Mouse (Mus musculus): ENCODE measurements at regions not wholly inside any gene's neighbourhood (a gene's known extent, or its start where the extent isn't known, plus 50 kb on each side); places are given as distances from the start of the nearest gene placed in this dataset.

DNA sequence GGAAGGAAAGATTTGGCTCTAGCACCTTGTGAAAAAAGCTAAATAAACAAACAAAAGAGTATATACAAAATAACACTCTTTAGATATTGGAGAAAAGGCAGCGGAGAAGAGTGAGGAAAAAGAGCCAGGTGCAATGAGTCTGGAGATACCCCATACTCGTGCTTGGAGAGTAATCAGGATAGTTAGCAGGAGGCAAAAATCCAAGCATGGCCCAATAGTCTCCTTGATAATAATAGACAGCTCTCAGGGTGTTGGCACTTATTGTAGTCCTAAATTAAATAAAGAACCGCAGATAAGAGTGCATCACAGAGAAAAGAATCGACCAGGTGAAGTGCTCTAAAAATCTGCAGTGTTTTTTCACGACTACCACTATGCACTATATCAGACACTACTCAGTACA lies 1400.4 kb upstream of the Gm7489 start:
- Histone ChIP-seq H3K4me2 (replicated peaks; ENCODE audit: low read depth) (no peak overlapping the region), H3K36me3 (ENCODE audit: control insufficient read depth, insufficient read depth) (no peaks in the 10 kb centered on the region), H3K27ac (ENCODE audit: low read depth, low read length) (no peak overlapping the region), H3K9ac (ENCODE audit: low read depth, low read length) (no peak overlapping the region), H3K4me1 (replicated peaks; ENCODE audit: control insufficient read depth, insufficient read depth, low read length) (no peaks in the 10 kb centered on the region), H3K27me3 (replicated peaks; ENCODE audit: control insufficient read depth, insufficient read depth, low read length) (no peaks in the 10 kb centered on the region), H3K4me3 (ENCODE audit: low read depth, low read length) (no peak overlapping the region), H3K9me3 (ENCODE audit: control insufficient read depth) (no peaks in the 10 kb centered on the region)
- no peak for ATAC-seq
- no peak for TF ChIP-seq CTCF (IDR thresholded peaks at IDR 0.05; ENCODE audit: low read depth)
- WGBS: 58% methylated on average over 5 of the region's 5 CpGs

DNA sequence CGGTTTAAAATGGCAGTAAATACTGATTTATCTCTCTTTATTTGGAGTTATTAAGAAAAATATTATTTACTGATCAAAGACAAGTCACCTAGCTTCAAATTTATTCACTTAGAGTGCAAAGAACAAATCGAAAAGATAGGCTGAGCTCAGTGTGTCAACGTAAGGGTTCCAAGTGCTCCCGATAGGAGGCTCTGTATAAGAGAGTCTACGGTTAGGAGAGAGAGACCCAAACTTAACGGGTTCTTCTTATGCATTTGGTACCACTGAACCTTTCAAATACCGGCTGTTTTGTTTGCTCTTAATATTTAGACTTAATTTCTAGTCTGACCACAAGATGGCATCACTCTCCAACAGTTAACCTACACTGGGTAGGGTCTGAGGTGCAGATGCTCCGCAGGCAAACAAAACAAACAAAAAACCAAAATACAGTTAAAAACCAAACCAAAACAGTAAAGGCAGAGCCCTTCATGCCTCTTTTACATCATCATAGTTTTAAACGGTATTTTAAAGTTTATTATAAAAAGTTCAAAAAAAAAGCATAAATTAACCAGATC lies 1379.4 kb upstream of the Gm7489 start:
- H3K4me3 ChIP-seq (ENCODE audit: low read depth, low read length): no peak overlapping the region
- H3K27ac ChIP-seq (ENCODE audit: low read depth, low read length): no peak overlapping the region
- H3K4me2 ChIP-seq (replicated peaks; ENCODE audit: low read depth): no peak overlapping the region
- no peaks in the 10 kb centered on the region for H3K9me3 ChIP-seq (ENCODE audit: control insufficient read depth)
- no peak overlapping the region for H3K9ac ChIP-seq (ENCODE audit: low read depth, low read length)
- no peak for ATAC-seq
- H3K4me1 ChIP-seq (replicated peaks; ENCODE audit: control insufficient read depth, insufficient read depth, low read length): no peaks in the 10 kb centered on the region
- no peaks in the 10 kb centered on the region for H3K36me3 ChIP-seq (ENCODE audit: control insufficient read depth, insufficient read depth)
- WGBS: 34% methylated on average over 9 of the region's 9 CpGs
- TF ChIP-seq CTCF (IDR thresholded peaks at IDR 0.05; ENCODE audit: low read depth): peak; percentile 74
- no peaks in the 10 kb centered on the region for H3K27me3 ChIP-seq (replicated peaks; ENCODE audit: control insufficient read depth, insufficient read depth, low read length)

DNA sequence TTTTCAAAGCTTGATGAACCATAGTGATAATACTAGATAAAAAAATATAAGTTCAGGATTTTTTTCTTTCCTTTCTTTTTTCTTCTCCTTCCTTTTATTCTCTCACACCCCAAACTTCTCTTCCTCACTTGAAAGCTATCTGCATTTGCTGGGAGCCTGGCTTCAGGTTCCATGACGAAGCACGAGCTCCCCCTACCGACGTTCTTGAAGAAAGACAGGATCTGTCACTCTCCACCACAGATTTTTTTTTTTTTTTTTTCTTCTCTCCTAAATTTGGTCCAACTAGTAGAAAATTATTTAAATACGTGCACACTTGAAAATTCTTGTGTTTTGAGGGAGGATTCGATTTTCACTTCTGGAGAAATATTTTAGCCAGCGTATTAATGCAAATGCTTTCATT lies 1377.8 kb upstream of the Gm7489 start:
- no peaks in the 10 kb centered on the region for H3K27me3 ChIP-seq (replicated peaks; ENCODE audit: control insufficient read depth, insufficient read depth, low read length)
- H3K4me2 ChIP-seq (replicated peaks; ENCODE audit: low read depth): no peak overlapping the region
- no peak overlapping the region for H3K4me3 ChIP-seq (ENCODE audit: low read depth, low read length)
- H3K4me1 ChIP-seq (replicated peaks; ENCODE audit: control insufficient read depth, insufficient read depth, low read length): no peaks in the 10 kb centered on the region
- no peak overlapping the region for H3K9ac ChIP-seq (ENCODE audit: low read depth, low read length)
- no peaks in the 10 kb centered on the region for H3K36me3 ChIP-seq (ENCODE audit: control insufficient read depth, insufficient read depth)
- peak; percentile 73 for TF ChIP-seq CTCF (IDR thresholded peaks at IDR 0.05; ENCODE audit: low read depth)
- no peak for ATAC-seq
- H3K9me3 ChIP-seq (ENCODE audit: control insufficient read depth): no peaks in the 10 kb centered on the region
- 7% methylated on average over 7 of the region's 7 CpGs for WGBS
- H3K27ac ChIP-seq (ENCODE audit: low read depth, low read length): no peak overlapping the region

DNA sequence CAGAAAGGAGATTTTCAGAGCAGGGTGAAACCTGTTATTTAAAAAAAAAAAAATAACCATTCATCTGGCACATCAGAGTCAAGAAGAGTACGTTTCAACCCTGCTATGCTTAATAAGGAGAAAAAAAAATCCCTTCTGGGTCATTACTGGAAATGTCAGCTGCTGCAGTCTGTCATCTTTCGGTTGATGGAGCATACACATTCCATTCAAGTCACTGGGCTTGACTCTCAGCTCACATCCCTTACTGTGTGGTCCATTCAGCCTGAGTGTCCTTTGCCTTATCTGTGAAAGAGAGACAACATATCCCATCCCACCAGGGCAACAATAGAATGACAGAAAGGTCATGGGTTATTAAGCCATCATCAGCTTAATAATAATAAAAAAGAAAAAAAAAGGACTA lies 1376.1 kb upstream of the Gm7489 start:
- H3K27ac ChIP-seq (ENCODE audit: low read depth, low read length): no peak overlapping the region
- ATAC-seq: no peak
- 72% methylated on average over 2 of the region's 2 CpGs for WGBS
- H3K27me3 ChIP-seq (replicated peaks; ENCODE audit: control insufficient read depth, insufficient read depth, low read length): no peaks in the 10 kb centered on the region
- no peak overlapping the region for H3K9ac ChIP-seq (ENCODE audit: low read depth, low read length)
- H3K36me3 ChIP-seq (ENCODE audit: control insufficient read depth, insufficient read depth): no peaks in the 10 kb centered on the region
- H3K4me1 ChIP-seq (replicated peaks; ENCODE audit: control insufficient read depth, insufficient read depth, low read length): no peaks in the 10 kb centered on the region
- no peak overlapping the region for H3K4me2 ChIP-seq (replicated peaks; ENCODE audit: low read depth)
- H3K4me3 ChIP-seq (ENCODE audit: low read depth, low read length): no peak overlapping the region
- TF ChIP-seq CTCF (IDR thresholded peaks at IDR 0.05; ENCODE audit: low read depth): no peak
- H3K9me3 ChIP-seq (ENCODE audit: control insufficient read depth): no peaks in the 10 kb centered on the region

DNA sequence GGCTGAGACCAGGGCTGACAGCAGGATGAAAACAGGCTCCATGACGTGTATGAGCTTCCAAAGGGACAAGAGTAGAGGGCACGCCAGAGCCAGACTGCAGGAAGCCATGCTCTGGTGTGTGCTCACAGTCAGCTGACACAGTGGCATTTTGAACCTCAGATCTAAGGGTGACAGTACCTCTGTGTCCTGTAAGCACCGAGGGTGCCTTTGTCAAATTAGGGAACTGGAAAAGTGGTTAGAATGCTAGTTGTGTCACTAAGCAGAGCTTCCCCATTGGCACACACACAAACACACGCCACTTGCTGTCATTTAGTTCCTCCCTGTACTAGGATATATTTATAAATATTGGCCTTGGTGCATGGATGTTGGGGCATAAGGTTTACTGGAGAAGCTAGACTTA lies 1374.6 kb upstream of the Gm7489 start:
- ATAC-seq: no peak
- Histone ChIP-seq H3K4me1 (replicated peaks; ENCODE audit: control insufficient read depth, insufficient read depth, low read length) (no peaks in the 10 kb centered on the region), H3K4me2 (replicated peaks; ENCODE audit: low read depth) (no peak overlapping the region), H3K9ac (ENCODE audit: low read depth, low read length) (no peak overlapping the region), H3K4me3 (ENCODE audit: low read depth, low read length) (no peak overlapping the region), H3K9me3 (ENCODE audit: control insufficient read depth) (no peaks in the 10 kb centered on the region), H3K27ac (ENCODE audit: low read depth, low read length) (no peak overlapping the region), H3K27me3 (replicated peaks; ENCODE audit: control insufficient read depth, insufficient read depth, low read length) (no peaks in the 10 kb centered on the region), H3K36me3 (ENCODE audit: control insufficient read depth, insufficient read depth) (no peaks in the 10 kb centered on the region)
- no peak for TF ChIP-seq CTCF (IDR thresholded peaks at IDR 0.05; ENCODE audit: low read depth)
- WGBS: 77% methylated on average over 4 of the region's 4 CpGs

DNA sequence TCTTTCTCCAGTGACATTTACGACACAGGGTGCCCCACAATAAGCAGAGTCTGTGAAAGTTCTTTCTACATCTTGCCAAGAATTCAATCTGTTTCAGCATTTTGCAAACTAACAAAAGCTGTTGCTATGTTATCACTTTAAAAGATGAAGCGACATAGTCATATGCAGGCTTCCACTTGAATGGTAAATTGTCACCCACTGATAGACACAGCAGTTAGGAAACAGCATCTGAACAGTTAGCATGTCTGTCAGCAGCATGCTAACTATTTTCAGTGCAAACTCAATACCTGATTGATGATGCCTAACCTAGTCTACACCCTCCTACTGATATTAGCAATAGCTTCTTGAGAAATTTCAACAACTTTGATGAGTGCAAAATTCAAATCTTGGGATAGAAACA lies 1348.1 kb upstream of the Gm7489 start:
- WGBS: 86% methylated on average over 2 of the region's 2 CpGs
- no peak for TF ChIP-seq CTCF (IDR thresholded peaks at IDR 0.05; ENCODE audit: low read depth)
- H3K4me1 ChIP-seq (replicated peaks; ENCODE audit: control insufficient read depth, insufficient read depth, low read length): no peaks in the 10 kb centered on the region

DNA sequence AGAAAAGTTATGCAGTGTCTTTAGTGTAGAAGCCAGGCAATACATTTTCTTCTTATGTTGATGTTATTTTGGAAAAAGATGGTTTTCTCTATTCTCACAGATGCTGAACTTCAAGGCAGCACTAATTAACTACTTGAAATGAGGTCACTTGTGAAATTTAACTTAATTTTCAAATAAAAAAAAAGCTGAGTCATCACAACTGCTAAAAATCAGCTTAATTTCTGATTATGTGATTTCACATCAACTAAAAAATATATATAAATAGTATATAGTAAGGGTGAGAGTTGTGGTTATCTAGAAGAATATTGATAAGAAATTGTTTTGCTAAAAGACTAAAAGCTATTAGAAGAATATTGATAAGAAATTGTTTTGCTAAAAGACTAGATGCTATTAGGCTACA lies 1326.0 kb upstream of the Gm7489 start:
- ATAC-seq: no peak
- no peak overlapping the region for H3K4me3 ChIP-seq (ENCODE audit: low read depth, low read length)

More for the DNA sequence above, 1348.1 kb upstream of the Gm7489 start:
- Histone ChIP-seq H3K9me3 (ENCODE audit: control insufficient read depth) (no peaks in the 10 kb centered on the region), H3K27ac (ENCODE audit: low read depth, low read length) (no peak overlapping the region), H3K4me3 (ENCODE audit: low read depth, low read length) (no peak overlapping the region), H3K36me3 (ENCODE audit: control insufficient read depth, insufficient read depth) (no peaks in the 10 kb centered on the region), H3K4me2 (replicated peaks; ENCODE audit: low read depth) (no peak overlapping the region), H3K27me3 (replicated peaks; ENCODE audit: control insufficient read depth, insufficient read depth, low read length) (no peaks in the 10 kb centered on the region), H3K9ac (ENCODE audit: low read depth, low read length) (no peak overlapping the region)
- ATAC-seq: no peak

More for the DNA sequence above, 1326.0 kb upstream of the Gm7489 start:
- Histone ChIP-seq H3K9ac (ENCODE audit: low read depth, low read length) (no peak overlapping the region), H3K27ac (ENCODE audit: low read depth, low read length) (no peak overlapping the region), H3K27me3 (replicated peaks; ENCODE audit: control insufficient read depth, insufficient read depth, low read length) (no peaks in the 10 kb centered on the region), H3K9me3 (ENCODE audit: control insufficient read depth) (no peaks in the 10 kb centered on the region), H3K4me2 (replicated peaks; ENCODE audit: low read depth) (no peak overlapping the region), H3K4me1 (replicated peaks; ENCODE audit: control insufficient read depth, insufficient read depth, low read length) (no peaks in the 10 kb centered on the region), H3K36me3 (ENCODE audit: control insufficient read depth, insufficient read depth) (no peaks in the 10 kb centered on the region)
- TF ChIP-seq CTCF (IDR thresholded peaks at IDR 0.05; ENCODE audit: low read depth): no peak
